Mouse (Mus musculus): ENCODE data around the gene Rbm12.

Gene Rbm12

DNA sequence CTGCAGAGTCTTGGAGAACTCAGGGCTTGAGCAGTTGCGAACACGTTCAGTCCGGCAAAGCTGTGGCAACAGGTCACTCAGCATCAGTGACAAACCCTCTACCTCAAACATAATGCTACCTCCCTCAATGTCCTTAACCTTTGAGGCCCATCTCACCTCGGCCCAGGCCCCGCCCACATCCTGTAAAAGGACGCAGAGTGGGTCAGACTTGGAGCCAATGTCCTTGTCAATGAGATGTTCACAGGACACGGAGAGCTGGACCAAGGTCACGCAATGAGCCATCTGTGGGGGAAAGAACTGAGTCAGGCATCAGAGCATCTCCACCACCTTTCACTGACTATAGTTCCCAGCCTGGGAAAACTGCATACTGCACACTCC lies 32.6 kb downstream of the Rbm12 start:
- DNase-seq: no peak

DNA sequence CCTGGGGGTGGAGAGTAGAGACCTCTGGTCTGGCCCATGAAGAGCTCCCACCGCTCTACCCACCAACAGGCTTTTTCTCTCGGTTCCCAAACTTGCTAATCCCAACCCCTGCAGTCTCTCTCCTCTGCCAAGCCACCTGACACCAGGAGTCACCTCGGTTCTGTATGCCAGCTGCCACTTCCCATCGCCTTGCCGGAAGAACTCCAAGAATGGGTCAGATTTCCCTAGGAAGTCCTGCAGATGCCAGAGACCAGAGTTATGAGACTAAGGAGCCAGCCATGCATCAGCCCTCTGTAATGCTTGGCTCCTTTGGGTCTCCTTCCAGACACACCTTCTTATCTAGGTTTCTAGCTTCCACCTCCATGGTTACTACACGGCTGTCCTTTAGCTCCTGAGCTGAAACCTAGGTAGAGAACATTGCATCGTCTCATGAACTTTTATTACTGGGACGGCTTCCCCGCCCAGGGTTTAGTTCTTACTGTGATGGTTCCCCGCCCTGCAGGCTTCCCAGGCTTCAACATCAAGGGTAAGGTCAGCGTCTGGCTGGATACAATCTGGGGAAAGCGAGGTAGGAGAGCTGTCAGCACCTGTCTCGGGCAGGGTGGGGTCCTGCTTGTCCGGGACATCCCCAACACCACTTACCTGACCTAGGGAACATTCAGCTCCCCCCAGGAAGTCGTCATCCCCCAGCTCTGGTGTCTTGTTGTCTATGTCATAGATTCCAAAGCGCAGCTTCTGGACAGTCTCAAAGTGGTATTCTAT lies 33.2 kb downstream of the Rbm12 start:
- no peak for DNase-seq

DNA sequence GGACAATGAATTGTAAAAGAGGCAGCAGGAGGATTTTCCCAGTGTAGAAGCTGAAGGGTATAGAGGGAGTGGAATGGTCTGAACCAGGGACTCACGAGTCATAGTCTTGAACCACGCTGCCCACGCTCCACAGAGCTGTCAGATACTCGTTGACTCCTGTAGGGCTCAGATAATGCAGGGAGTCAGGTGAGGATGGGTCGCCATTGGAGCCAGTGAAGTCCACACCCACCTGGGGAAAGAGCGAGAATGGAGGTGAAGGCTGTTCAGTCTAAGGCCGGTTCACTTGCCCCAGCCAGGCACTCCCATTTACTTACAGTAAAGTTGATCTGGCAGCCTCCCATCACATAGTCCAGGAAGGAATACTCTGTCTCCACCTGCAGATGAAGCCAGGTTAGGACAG lies 34.3 kb downstream of the Rbm12 start:
- no peak for DNase-seq

DNA sequence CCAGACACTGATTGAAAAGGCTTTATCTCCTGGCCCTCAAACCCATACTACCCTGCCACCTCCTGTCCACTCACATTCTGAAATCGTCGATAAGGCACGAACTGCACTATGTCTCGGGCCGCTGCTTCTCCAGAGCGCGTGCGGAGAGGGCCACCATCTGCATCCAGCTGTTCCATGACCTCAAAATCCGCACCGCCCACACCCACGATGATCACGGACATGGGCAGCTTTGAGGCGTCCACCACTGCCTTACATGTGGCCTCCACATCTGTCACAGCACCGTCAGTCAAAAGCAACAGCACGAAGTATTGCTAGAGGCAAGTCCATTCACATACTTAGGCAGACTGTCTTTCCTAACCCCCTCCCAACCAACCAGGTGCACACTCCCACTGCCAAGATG lies 38.1 kb downstream of the Rbm12 start:
- DNase-seq: no peak

DNA sequence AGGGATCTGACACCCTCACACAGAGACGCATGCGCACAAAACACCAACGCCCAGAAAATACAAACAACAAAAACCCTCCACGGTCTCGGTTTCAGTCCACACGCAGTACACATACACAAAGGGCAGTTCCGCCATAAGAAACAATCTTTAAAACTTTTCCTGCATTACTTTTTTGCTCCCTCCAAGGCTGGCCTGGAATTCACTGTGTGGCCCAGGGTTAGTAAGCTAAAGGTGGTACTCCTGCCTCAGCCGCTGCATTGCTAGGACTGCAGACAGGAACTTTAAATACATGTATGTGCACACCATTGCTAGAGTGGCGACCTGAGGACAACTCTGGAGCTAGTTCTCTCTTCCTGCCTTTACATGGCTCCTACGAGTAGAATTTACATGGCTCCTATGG lies 40.5 kb downstream of the Rbm12 start:
- DNase-seq: no peak

DNA sequence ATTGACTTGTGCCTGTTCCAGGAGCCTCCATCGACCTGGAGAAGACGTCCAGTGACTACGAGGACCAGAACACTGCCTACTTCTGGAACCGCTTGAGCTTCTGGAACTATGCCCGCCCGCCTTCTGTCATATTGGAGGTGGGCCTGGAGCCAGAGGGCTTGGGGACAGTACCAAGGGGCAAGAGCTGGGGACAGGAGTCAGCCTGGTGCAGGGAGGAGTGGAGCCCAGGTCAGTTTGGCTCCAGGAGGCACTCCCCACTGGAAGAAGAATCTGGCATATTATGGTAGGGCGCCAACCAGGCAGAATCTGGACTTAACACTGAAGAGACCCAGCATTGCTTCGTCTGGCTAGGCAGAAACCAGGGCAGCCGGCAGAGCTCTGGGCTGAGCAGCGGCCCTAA lies 43.9 kb downstream of the Rbm12 start:
- DNase-seq: peak; percentile 80

DNA sequence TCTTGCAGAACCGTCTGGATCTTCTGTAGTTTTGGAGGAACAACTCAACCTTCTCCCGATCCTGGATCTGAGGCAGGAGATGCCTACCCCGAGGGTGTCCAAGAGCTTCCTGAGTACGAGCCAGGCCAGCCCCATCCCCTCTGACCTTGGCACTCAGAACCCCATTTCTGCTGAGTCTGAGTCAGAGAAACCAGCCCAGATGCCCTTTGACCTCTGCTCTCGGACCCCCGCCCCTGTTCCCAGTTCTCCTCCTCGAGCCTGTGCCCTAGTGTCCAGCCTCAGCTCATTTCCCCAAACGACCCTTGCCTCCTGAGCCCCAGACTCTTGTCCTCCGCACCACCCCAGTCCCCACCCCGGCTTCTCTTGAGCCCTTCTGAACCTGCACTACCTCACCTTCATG lies 45.7 kb downstream of the Rbm12 start:
- DNase-seq: peak; percentile 43

DNA sequence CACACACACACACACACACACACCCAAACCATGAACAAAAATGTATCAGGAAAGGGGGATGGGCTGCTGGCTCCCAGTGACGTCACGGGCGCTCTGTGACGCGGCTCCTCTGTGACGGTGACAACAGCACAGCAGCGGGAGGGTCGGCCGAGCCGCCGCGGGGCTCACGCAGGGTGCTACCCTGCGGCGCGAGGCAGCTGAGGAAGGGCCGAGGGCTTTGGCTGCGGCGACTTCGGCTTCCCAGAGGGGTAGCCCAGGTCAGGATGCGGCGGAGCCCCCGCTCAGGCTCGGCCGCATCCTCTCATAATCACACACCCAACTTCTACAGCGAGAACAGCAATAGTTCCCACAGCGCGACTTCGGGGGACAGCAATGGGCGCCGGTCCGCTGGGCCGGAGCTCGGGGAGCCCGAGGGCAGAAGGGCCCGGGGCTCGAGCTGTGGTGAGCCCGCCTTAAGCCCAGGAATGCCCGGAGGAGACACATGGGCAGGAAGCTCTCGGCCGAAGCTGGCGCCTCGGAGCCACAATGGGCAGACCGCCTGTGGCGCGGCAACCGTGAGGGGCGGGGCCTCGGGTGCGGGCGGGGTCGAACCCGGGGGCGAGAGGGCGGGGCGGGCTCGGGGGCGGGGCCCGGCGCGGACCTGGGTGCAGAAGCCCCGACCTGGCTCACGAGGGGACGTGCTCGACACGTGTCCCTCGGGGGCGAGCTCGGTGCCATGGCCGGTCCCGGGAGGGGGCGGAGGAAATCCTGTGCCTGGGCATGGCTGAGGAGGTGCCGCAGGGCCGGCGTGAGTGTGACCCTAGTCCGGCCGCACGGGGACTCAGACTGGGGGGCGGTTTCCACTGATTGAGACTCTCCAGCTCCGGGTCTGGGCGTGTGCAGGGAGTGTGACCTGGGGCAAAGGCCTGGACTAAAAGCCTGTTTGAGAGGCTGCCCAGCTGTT lies 46.4 kb downstream of the Rbm12 start, which contains the start of gene Spag4:
Gene Spag4, plus strand, starts transcription at position 77 of the 943 bp plus-strand sequence.
- peak; percentile 64 for DNase-seq

DNA sequence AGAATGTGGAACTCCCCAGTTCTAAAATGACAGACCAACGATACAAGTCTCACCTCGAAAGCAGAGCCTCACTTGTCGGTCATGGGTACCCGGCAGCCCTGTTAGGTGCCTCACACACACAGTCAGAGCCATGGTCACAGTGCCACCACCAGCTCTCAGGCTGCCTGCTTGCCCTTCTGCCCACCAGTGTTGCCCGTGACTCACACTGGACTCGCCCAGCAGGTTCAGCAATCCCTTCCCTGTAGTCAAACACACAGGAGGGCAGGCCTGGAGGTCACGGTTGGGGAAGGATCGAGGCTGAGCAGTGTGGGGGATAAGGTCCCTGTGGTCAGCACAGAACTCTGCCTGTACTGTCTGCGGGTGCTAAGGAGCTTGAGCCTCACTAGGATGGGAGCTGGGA lies 59.0 kb downstream of the Rbm12 start, which contains the start of gene Fer1l4:
Gene Fer1l4, minus strand, starts transcription at position 132 of the 400 bp plus-strand sequence.
- DNase-seq: no peak

DNA sequence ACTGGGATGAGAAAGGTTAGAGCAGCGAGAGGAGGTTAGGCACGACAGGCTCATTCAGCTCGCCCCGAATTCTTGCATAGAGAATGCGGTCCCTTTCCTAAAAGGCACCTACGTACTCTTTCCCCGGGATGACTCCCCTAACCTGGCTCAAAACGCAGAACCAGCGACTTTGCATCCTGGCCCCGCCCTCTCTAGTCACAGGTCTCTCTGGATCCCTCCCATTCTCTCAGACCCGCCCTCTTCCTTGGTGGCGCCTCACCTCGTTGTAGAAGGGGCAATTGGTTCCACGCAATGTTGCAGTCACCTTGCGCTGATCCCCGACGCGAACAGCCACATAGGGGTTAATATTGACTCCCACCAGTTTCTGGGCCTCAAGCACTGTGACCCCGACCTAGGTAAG lies 63.8 kb downstream of the Rbm12 start:
- no peak for DNase-seq

DNA sequence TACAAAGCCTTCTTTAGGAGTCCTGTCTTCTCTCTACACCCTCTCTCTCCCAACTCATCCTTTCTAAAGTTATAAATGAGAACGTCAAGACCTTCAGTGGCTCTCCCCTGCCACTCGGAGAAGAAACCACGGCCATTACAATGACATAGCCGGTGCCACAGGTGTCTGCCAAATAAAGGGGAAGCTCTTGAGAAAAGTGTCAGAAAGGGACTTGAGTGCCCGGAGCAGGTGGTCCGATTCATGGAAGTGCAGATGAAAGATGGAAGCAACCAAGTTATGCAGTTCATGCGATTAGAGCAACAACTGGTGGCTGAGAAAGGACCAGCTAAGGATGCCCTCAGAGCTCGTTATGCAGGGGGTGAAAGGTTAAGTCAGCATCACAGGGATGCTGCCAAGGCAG lies 68.9 kb downstream of the Rbm12 start:
- DNase-seq: no peak
